Mouse (Mus musculus): Measurements from ENCODE around the gene Aamdc.

Aamdc gene

GRCm38 (mm10) chr7:97579067-97579975 is at the start of gene Aamdc, which contains the start of gene Rsf1:
TSS of gene Aamdc (minus strand) at chr7:97579497.
TSS of gene Rsf1 (plus strand) at chr7:97579889.
- peak; percentile 93 for DNase-seq (ENCODE audit: low spot score in 2 of 2)

GRCm38 (mm10) chr7:97623402-97623801 is 44.1 kb upstream of the Aamdc start:
- DNase-seq (ENCODE audit: low spot score in 2 of 2) = no peak

GRCm38 (mm10) chr7:97622676-97623075 is 43.4 kb upstream of the Aamdc start:
- no peak for DNase-seq (ENCODE audit: low spot score in 2 of 2)

GRCm38 (mm10) chr7:97621346-97621745 is 42.0 kb upstream of the Aamdc start:
- DNase-seq (ENCODE audit: low spot score in 2 of 2) = no peak

GRCm38 (mm10) chr7:97598548-97598947 is 19.3 kb upstream of the Aamdc start:
- no peak for DNase-seq (ENCODE audit: low spot score in 2 of 2)

- no peak for DNase-seq (ENCODE audit: low spot score in 2 of 2)
These were observed 14.2 kb upstream of the Aamdc start for GRCm38 (mm10) chr7:97593535-97593934.

GRCm38 (mm10) chr7:97592396-97592795 is 13.1 kb upstream of the Aamdc start:
- DNase-seq (ENCODE audit: low spot score in 2 of 2) = no peak

- no peak for DNase-seq (ENCODE audit: low spot score in 2 of 2)
These were observed 12.0 kb upstream of the Aamdc start for GRCm38 (mm10) chr7:97591336-97591735.

GRCm38 (mm10) chr7:97590488-97590887 is 11.2 kb upstream of the Aamdc start:
- DNase-seq (ENCODE audit: low spot score in 2 of 2) = no peak

GRCm38 (mm10) chr7:97588506-97588905 is 9.2 kb upstream of the Aamdc start:
- DNase-seq (ENCODE audit: low spot score in 2 of 2) = no peak

- DNase-seq (ENCODE audit: low spot score in 2 of 2) = peak; percentile 85 to 88
These were observed 1.5 kb upstream of the Aamdc start for GRCm38 (mm10) chr7:97580843-97581214.

GRCm38 (mm10) chr7:97579976-97580842 is 912 bp upstream of the Aamdc start:
- peak; percentile 49 for DNase-seq (ENCODE audit: low spot score in 2 of 2)

- DNase-seq (ENCODE audit: low spot score in 2 of 2) = peak; percentile 35 to 38
These were observed 783 bp downstream of the Aamdc start for GRCm38 (mm10) chr7:97578361-97579066.

GRCm38 (mm10) chr7:97570389-97570788 is 8.9 kb downstream of the Aamdc start:
- no peak for DNase-seq (ENCODE audit: low spot score in 2 of 2)

GRCm38 (mm10) chr7:97569372-97569771 is 9.9 kb downstream of the Aamdc start:
- no peak for DNase-seq (ENCODE audit: low spot score in 2 of 2)

- no peak for DNase-seq (ENCODE audit: low spot score in 2 of 2)
These were observed 15.7 kb downstream of the Aamdc start for GRCm38 (mm10) chr7:97563576-97563975.

GRCm38 (mm10) chr7:97550673-97551072 is 28.6 kb downstream of the Aamdc start:
- no peak for DNase-seq (ENCODE audit: low spot score in 2 of 2)

GRCm38 (mm10) chr7:97549301-97549700 is 30.0 kb downstream of the Aamdc start:
- no peak for DNase-seq (ENCODE audit: low spot score in 2 of 2)

GRCm38 (mm10) chr7:97546462-97546861 is 32.8 kb downstream of the Aamdc start:
- DNase-seq (ENCODE audit: low spot score in 2 of 2) = no peak

- no peak for DNase-seq (ENCODE audit: low spot score in 2 of 2)
These were observed 42.7 kb downstream of the Aamdc start for GRCm38 (mm10) chr7:97536571-97536970.

- no peak for DNase-seq (ENCODE audit: low spot score in 2 of 2)
These were observed 43.8 kb downstream of the Aamdc start for GRCm38 (mm10) chr7:97535531-97535930.

GRCm38 (mm10) chr7:97519935-97520334 is 59.4 kb downstream of the Aamdc start:
- DNase-seq (ENCODE audit: low spot score in 2 of 2) = no peak
